Mouse (Mus musculus) ZHBTc4 (cell line): ENCODE measurements around the gene Gipc2.

Experiments
- DNase-seq: peaks from one replicate; pipeline ENCODE4 v3.0.0-alpha.2; 2011; ENCODE audit warnings: low read depth, low spot score

Gipc2 gene

GRCm38 (mm10) chr3:152166099-152166423, at the start of gene Gipc2:
Gene Gipc2 (minus strand): TSS chr3:152166230.
- peak; percentile 77 for DNase-seq

GRCm38 (mm10) chr3:152213416-152213815, 47.4 kb upstream of the Gipc2 start:
- no peak for DNase-seq

- DNase-seq = peak; percentile 33
Measured at GRCm38 (mm10) chr3:152211731-152212279, 45.8 kb upstream of the Gipc2 start.

GRCm38 (mm10) chr3:152210728-152211391, 44.8 kb upstream of the Gipc2 start:
- peak; percentile 93 for DNase-seq

GRCm38 (mm10) chr3:152209967-152210634, 44.1 kb upstream of the Gipc2 start, which contains the start of the genes Dnajb4 and Fubp1:
Gene Dnajb4 (minus strand): TSS chr3:152210302.
Gene Fubp1 (plus strand): TSS chr3:152210422.
- DNase-seq = peak; percentile 99

GRCm38 (mm10) chr3:152209177-152209966, 43.3 kb upstream of the Gipc2 start:
- peak; percentile 70 for DNase-seq

GRCm38 (mm10) chr3:152208096-152208885, 42.3 kb upstream of the Gipc2 start:
- DNase-seq = no peak

GRCm38 (mm10) chr3:152207156-152207555, 41.1 kb upstream of the Gipc2 start:
- DNase-seq = no peak

- no peak for DNase-seq
Measured at GRCm38 (mm10) chr3:152204577-152204976, 38.5 kb upstream of the Gipc2 start.

GRCm38 (mm10) chr3:152203996-152204395, 38.0 kb upstream of the Gipc2 start:
- DNase-seq = no peak

- DNase-seq = no peak
Measured at GRCm38 (mm10) chr3:152203411-152203810, 37.4 kb upstream of the Gipc2 start.

- DNase-seq = no peak
Measured at GRCm38 (mm10) chr3:152202942-152203341, 36.9 kb upstream of the Gipc2 start.

GRCm38 (mm10) chr3:152201651-152202050, 35.6 kb upstream of the Gipc2 start:
- DNase-seq = no peak

- DNase-seq = no peak
Measured at GRCm38 (mm10) chr3:152201181-152201580, 35.2 kb upstream of the Gipc2 start.

- no peak for DNase-seq
Measured at GRCm38 (mm10) chr3:152199125-152199524, 33.1 kb upstream of the Gipc2 start.

GRCm38 (mm10) chr3:152197246-152197645, 31.2 kb upstream of the Gipc2 start:
- DNase-seq = peak; percentile 61

GRCm38 (mm10) chr3:152193635-152194097, 27.6 kb upstream of the Gipc2 start:
- peak; percentile 87 for DNase-seq

- no peak for DNase-seq
Measured at GRCm38 (mm10) chr3:152193177-152193576, 27.1 kb upstream of the Gipc2 start.

- no peak for DNase-seq
Measured at GRCm38 (mm10) chr3:152192238-152192931, 26.4 kb upstream of the Gipc2 start.

GRCm38 (mm10) chr3:152191791-152192237, 25.8 kb upstream of the Gipc2 start:
- DNase-seq = no peak
